Mouse (Mus musculus) frontal cortex, postnatal 10 days (tissue): ENCODE measurements around the gene Itgb2.

Source experiments
- DNase-seq, 2 experiments: peaks; one replicate each; pipeline ENCODE4 v3.0.0; 2022; ENCODE audit warnings: low spot score in 2 of 2, mixed read lengths in 1 of 2

Itgb2 gene

DNA sequence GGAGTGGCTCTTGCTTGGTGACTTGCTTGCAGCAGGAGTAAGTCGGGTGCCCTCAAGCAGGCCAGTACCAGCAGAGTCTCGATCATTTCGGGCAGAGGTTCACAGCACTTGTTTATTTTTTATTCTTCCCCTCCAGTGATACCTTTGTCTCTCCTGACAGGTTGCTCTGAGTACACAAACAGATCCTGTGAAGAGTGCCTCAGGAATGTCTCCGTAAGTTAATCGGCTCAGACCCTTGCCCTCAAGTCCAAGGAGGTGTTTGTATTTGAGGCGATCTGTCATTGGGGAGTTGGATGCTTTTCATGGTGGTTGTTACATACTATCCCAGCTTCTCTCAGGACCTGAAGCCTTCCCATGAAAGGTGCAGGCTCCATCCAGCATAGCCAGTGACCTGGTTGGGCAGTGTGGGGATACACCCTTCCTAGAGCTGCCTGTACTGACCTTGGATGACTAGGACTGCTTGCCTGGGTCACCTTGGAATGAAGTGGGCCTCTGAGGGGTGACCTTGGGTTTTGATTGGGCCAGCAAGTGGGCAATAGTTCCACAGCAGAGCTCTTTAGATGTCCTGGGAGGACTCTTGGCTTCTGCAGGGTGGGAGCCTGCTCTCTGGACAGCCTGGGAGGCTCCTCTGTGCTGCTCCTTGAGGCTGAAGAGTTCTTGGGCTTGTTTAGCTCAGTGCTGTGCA, 57.2 kb downstream of the Itgb2 start:
- DNase-seq = no peak

DNA sequence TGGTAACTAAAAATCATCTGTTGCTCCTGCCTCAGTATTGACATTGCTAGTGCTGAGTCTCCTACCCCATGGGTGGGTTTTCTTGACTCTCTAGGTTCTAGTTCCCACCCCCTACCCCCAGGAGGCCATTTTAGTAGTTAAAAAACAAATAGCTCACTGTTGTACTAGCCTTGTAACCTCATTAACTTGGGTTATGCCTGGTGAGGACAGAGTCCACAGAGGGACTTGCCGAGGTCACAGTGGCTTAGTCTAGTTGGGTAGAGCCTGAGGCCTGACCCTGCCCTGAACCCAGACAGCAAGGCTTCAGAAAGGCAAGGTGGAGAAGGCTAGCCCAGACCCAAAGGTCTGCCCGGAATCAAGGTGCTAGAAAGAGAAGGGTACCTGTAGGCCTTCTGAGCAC, 58.0 kb downstream of the Itgb2 start:
- DNase-seq = no peak

DNA sequence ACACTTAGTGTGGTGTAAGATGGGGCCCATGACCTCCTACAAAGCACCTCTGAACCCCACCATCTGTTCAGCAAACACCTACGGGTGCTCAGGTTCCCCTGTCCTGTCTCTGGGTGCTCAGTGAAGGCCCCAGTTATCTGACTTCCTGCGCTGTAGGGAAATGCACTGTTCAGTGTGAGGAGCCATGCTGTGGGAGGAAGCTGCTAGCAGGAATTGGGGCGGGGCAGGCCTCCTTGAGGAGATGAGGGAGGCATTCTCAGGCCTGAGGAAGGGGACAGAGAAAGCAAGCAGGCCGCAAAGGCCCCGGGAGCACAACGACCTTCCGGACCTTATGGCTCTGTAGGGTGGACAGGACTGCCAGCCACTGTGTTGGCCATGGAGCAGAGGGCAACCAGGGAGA, 59.1 kb downstream of the Itgb2 start:
- no peak for DNase-seq

DNA sequence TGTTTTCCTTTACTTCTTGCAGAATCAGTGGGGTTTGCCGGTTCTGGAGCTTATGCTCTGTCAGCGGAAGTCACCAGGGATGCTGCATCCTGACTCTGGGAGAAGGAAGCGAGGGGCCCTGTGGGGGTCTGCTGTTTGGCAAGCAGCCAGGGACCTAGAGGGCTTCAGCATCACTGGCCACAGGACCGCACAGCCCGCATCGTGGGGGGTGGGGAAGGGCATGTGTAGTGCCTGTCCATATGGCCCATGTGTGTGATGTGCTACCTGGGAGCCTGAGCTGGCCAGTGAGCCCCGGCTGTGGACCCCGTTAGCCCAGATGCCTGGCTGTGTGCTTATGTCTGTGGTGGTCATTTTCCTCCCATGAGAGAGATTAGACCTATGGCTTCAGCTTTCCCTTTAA, 59.7 kb downstream of the Itgb2 start:
- no peak for DNase-seq

DNA sequence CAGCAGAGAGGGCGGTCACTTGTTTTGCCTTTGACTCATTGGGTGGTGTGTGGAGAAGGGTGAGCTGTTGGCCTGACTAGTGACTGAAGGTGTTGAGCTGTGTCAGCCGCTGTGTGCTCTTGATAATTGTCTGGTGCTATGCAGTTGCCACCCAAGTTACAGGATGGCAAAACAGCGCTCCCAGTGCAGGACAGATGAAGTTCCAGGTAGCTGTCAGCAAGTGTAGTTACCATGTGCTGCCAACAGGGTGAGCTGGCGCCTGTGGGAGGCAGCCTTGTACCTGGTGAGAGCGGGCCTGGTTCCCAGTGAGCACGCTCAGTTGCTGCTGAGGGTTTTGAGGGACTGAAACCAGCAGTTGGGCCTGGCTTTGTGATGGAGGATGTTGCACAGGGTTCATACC, 60.8 kb downstream of the Itgb2 start:
- DNase-seq = peak in 1 of 2 experiments; percentile 47

DNA sequence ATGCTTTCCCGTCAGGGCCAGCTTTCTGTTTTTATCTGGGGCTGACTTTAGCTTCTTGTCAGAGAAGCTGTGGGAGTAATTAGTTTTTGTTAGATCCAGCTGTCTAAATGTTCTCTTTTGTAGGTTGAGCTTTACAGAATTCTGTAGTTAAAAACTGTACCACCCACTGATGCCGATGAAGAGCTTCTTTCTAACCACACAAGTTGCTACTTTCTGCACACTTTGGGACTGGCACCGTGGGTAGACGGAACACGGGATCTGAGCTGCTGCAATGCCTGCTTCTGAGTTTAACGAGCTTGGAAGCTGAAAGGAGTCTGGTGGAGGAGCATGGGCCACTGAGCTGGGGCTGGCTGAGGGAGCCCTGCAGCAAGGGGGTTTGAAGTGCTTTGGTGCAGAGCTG, 61.5 kb downstream of the Itgb2 start:
- DNase-seq = no peak

DNA sequence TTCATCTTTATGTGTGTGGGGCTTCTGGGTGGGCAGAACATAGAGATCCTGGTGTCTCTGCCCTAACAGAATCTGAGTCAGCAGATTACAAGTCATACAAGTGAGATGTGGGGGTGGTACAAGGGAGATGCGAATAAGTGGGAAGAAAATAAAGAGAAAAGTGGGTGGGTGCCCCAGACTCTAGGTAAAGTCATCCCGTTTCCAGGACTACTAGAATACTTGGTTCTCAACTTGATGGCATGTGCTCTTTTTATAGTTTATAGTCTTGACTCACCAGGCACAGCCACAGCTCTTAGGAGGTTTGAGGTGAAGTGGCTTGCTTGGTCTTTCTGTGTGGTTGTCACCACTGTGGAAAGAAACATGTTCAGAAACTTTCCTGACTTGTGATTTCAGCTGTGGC, 66.0 kb downstream of the Itgb2 start:
- DNase-seq = no peak

DNA sequence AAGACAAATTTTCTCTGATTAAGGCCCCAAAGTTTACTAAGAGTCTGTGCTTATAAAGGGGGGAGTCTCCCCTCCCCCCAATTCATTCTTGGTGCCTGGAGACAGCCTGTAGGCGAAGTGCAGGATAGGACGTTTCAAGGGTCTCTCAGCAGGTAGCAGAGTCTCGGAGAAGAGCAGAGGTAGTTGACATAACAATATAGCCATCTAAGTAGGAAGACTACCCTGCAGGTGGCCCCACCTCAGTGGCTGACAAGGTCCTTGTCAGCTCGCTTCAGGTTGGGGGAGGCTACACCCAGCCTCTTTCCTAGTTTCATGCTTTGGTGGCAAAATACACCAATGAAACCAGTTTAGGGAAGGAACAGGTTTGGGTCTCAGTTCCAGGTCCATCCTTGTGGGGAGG, 73.0 kb downstream of the Itgb2 start:
- no peak for DNase-seq

DNA sequence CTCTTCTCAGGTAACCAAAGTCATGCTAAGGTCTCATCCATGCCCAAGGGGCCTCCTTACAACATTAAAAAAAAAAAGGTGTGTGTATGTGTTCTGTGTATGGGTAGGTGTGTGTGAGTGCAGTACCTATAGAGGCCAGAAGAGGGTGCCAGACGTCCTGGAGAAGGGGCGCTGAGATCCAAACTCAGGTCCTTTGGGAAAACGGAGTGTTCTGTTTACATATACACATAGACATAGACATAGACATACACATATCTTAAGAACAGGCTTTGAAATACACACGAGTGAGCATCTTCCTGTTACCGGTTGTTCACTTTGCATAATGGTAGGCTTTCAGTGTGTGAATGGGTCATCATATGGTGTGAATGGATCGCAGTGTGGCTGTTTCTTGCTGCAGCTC, 74.1 kb downstream of the Itgb2 start:
- no peak for DNase-seq

DNA sequence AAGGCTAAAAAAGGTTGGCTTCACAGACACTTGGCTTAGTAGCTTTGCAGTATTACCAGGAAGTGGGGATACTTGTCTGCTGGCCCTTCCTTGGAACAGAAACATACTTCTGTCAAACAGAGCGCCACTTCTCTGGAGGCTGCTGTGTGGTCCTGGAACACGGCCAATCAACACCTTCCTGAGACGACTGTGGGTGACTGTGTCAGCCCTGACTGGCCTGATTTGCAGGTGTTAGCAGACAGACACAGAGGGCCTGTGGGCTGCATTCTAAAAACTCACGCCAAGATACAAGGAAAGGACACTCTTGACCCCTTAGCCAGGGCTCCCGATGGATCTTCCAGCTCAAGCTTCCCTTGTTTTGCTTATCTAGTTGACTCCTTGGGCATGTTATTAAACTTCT, 74.9 kb downstream of the Itgb2 start:
- DNase-seq = no peak

DNA sequence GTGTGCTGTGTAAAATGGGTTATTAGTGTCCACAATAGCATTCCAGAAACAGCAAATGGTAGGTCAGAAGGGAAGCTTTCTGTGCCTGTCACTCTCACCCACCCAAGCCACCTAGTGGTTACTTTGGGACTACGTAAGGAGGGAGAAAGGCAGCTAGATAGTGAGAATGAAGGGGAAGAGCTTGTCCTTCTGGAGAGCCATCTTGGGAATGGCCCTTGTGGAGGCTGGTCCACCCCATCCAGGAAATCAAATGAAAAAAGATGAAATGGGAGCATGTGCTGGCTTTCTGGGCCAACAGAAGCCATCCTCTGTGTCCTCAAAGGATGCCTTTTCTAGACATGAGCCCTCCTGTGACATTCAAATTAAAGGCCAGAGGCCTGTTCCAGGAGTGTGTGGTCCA, 75.3 kb downstream of the Itgb2 start:
- DNase-seq = no peak

DNA sequence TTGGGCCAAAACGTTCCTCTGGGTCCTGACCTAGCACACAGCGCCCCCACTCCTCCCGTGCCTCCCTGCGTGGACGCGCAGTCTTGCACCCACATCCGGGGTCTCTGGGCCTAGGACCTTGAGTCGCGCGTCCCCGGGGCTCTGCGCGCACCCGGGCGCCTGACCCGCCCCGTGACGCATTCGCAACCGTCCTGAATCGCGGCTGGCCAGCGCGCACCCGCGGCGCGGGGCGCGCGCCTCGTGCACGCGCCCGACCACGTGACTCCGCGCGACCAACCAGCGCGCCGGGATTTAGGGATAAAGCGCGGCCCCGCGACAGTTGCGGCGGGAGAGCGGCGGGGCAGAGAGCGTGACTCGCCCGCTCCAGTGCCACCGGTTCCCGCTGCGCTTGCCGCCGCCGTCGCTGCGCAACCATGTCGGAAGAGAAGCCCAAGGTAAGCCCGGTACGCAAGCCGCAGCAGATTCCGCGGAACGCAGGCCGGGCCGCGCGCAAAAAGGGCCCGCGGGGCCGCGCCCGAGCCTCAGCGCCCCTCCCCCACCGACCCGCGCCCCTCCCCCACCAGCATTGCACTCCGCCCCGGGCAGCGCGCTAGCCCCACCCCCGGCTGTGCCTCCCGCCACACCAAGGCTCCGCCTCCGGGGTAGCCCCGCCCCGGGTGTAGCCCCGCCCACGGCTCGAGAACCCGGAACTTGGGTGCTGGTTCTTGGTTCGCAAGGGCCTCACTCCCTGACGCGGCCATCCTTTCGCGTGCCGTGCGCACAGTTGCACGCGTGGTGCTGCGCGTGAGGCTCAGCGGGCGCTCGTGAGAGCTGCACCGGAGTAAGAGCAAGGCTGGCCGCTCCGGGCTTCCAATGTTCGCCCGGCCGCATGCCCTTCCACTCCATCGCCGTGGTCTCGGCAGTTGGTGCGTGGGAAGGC, 76.1 kb downstream of the Itgb2 start, which contains the start of the genes Sumo3 and Gm49325:
Gene Sumo3 (plus strand): TSS at position 190 of the 919 bp plus-strand sequence.
Gene Gm49325 (plus strand): TSS at position 290 of the 919 bp plus-strand sequence.
- peak; percentile 93 to 94 for DNase-seq

DNA sequence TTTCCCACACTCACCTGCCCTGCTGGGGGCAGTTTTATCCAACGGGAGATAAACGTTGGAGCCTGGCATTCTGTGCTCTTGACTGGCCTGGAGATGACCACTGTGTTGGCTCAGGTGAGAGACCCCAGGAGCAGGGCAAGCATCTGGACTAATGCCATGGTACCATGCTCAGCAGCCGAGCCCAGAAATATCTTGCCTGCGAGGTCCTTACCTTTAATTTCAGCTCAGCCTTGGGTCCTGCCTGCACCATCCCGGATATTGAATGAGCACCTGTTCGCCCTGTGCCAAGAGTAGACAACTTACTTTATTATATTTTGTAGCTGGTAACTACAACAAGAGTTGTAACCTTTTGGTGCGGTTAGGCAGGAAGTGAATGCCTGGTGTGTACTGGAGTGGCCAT, 76.8 kb downstream of the Itgb2 start:
- DNase-seq = no peak

DNA sequence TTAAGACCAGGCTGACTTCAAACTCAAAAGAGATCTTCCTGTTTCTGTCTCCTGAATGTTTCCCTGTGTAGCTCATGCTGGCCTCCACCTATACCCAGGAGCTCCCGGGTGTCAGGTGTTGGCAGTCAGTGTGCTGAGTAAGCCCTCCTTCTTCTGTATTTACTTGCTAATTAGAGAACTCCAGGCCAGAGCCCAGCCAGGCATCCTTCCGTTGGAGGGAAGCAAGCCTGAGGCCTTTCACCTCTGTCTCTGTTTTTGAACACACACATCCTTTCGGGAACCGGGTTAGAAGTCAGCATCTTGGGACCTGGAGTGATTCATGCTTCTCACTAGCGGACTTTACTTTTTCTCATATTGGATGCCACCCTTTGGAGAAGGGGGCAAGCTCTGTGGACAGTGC, 77.4 kb downstream of the Itgb2 start:
- DNase-seq = no peak

DNA sequence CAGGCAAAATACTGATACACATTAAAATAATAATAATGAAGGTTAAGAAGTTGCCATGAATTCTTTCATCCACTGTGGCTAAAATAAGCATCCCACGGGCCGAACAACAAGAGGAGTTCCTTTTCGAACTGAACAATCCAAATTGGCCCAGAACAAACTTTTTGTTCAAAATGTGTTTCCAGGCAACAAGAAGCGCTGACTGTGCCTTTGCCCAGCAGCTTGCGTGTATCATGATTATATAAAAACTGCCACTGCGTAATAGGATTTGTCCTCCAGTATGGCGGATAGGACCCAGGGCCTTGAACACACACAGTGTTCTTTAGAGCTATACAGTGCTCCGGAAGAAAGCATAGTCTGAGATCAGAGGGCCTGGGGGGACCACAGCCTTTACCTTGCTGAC, 78.5 kb downstream of the Itgb2 start:
- no peak for DNase-seq

DNA sequence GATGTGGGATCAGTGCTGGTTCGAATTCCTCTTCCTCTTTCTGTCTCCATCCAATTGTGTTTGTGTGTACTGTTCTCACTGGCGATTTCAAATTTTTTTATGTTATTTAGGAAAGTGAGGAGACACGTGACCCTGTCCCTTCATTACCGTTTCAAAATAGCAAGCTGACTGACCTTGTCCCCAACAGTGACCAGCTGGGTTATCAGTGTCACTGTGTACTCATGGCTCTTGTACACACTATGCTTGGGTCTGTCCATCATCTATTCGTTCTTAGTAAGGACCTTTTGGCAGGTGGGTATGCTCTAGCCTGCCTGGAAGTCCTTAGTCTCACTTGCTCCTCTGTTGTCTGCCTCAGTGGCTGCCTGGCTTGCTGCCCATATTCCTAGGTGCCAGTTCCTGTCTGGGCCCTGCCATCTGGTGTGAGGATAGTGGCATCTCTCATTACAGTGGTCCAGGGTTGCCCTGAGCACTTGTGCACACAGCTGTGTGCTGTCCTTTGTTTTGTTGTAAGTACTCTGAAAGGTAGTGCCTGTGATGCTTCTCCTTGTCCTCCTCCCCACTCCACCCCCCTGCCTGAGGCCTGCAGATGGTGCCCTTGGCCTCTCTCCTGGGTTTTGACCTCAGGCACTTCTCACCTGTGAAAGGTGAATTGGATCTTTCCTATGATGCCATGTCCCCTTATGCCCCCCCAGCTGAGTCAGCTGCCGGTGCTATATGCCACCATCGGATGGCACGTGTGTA, 80.3 kb downstream of the Itgb2 start:
- no peak for DNase-seq

DNA sequence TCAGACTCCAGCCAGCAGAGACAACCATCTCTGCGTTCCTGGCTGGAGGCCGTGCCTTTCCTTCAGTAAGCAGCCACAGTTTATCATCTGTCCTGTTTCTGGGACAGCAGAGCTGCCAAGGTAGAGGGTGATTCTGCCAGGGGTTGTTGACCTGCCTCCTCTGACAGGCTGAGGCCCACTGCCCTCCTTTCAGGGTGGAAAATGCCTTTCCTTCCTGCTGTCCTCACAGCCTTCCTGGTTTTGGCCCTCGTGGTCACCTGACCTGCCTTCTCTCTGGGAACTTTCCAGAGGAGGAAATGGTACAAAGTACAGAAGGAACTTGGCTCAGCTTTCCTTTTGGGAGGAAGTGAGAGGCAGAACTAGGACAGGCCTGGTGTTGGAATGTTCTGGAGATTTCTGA, 83.4 kb downstream of the Itgb2 start:
- DNase-seq = no peak
